Mouse (Mus musculus): Measurements from ENCODE around the gene Aurkb. TPM values are rescaled to one million over a fixed set of nuclear protein-coding genes. Genes with fewer than 3 reads are reported as not detected.
A peak's percentile ranks its signal among the peaks of the same experiment; 100 is the strongest.

Gene Aurkb
- polyA plus RNA-seq, 1 experiment from 2014 or later, result 64.3 TPM

DNA sequence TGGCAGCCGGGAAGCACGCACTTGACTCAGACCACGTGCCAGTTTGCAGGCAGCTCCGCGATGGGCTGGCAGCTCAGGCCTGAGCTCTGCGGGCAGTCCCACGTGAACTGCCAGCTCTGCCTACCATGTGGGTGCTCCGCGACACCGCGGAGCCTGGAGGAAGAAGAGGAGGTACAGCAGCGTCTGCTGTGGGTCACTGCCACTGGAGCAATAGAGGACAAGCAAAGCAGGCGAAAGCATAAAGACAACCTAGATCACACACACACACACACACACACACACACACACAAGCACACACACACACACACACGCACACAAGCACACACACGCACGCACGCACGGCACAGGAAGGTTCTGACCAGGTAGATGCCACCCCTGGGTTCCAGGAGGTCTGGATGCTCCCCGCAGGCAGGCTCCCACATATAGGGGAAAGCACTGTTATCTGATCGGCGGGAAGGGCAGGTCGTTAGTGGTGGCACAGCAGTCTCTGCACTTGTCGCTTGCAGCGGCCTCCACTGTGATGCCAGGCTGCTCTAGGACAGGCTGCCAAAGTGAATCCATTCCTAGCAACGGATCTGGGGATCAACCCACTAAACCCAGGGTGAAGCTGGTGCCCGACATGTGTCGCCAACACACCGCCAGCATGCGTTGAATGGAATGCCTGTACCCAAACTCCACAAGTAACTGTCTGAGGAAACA is 20.9 kb downstream of the Aurkb start:
- Histone ChIP-seq H3K9ac (peak overlapping the region; percentile 47), H3K27ac (peak overlapping the region; percentile 15), H3K4me2 (peak overlapping the region; percentile 80), H3K4me3 (peak overlapping the region; percentile 42), H3K9me3 (replicated peaks) (no peaks in the 10 kb centered on the region), H3K27me3 (no peaks in the 10 kb centered on the region), H3K4me1 (replicated peaks) (peaks cover 49% of the 10 kb centered on the region), H3K36me3 (no peaks in the 10 kb centered on the region)
- ATAC-seq (replicated peaks; ENCODE audit: insufficient number of reproducible peaks, insufficient read depth, low FRiP score, low read depth), result no peak
- 2% methylated on average over 28 of the region's 29 CpGs for WGBS

DNA sequence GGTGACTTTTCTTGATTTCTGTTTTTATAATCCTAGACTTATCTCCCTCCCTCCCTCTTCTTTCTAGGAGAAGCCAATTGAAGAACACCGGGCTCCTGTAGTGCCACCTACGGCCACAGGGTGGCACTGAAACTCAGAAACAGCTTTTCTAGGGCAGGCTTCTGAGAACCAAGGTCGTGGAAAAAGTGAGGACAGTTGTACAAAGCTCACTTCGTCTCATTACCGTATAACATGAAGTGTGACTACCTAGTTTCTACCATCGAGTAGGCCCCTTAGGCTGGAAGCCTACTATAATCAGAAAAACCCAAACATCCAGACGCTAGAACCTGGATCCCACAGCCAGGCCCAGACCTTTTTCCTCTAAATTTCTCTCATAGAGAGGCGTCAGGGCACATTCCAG is 21.5 kb downstream of the Aurkb start:
- H3K27me3 ChIP-seq, result no peaks in the 10 kb centered on the region
- H3K36me3 ChIP-seq, result no peaks in the 10 kb centered on the region
- H3K9ac ChIP-seq, result peak overlapping the region; percentile 47; the same call in 1 of the 2 replicates
- WGBS, result 5% methylated on average over 8 of the region's 8 CpGs
- no peak for ATAC-seq (replicated peaks; ENCODE audit: insufficient number of reproducible peaks, insufficient read depth, low FRiP score, low read depth)
- H3K4me1 ChIP-seq (replicated peaks), result peaks cover 46% of the 10 kb centered on the region
- H3K9me3 ChIP-seq (replicated peaks), result no peaks in the 10 kb centered on the region
- peak overlapping the region; percentile 80 for H3K4me2 ChIP-seq
- H3K27ac ChIP-seq, result peak overlapping the region; percentile 89
- peak overlapping the region; percentile 42 for H3K4me3 ChIP-seq

DNA sequence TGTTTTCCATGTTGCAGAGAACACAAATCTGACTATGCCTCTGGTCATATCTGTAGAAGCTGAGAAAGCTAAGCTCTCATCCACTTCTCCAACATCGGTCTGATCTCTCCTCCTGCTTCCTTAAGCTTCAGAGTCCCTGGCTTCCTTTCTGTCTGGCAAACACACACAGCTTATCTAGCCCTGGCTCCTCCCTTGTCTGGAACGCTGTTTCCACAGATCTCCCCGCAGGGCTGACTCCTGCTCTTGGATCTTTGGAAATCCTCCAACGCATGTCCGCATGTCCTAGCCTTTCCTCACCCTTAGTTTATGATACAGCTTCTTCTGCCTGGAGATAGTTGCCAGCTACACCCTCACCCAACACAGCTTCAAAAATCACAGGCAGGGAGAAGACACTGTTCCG is 22.2 kb downstream of the Aurkb start:
- no peak overlapping the region; the same call in 1 of the 2 replicates for H3K4me3 ChIP-seq

DNA sequence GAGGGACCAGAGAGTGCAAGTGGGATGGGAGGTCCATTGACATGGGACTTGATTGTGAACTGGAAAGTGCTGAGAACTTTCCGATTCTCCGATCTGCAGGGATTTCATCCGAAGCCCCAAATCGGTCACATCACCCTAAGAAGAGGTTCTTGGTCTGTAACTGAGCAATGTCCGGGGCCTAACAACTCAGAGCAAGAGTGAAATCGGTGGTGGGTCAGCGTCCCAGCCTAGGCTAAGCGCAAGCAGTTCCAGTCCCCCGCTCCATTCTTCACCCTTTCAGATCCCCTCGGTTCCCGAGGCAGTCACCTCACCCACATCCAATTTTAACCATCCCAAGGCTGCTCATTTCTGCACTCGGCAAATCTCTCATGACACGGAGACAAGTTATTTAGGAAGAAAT is 24.6 kb downstream of the Aurkb start:
- Histone ChIP-seq H3K4me3 (peak overlapping the region; percentile 72), H3K4me2 (peak overlapping the region; percentile 84), H3K9ac (peak overlapping the region; percentile 84), H3K27ac (peak overlapping the region; percentile 91), H3K9me3 (replicated peaks) (no peaks in the 10 kb centered on the region), H3K36me3 (no peaks in the 10 kb centered on the region), H3K4me1 (replicated peaks) (peaks cover 54% of the 10 kb centered on the region), H3K27me3 (no peaks in the 10 kb centered on the region)
- WGBS, result 0% methylated on average over 13 of the region's 13 CpGs
- no peak for ATAC-seq (replicated peaks; ENCODE audit: insufficient number of reproducible peaks, insufficient read depth, low FRiP score, low read depth)

More for the DNA sequence above, 22.2 kb downstream of the Aurkb start:
- no peak for ATAC-seq (replicated peaks; ENCODE audit: insufficient number of reproducible peaks, insufficient read depth, low FRiP score, low read depth)
- H3K27me3 ChIP-seq, result no peaks in the 10 kb centered on the region
- peak overlapping the region; percentile 39 for H3K4me2 ChIP-seq
- H3K9me3 ChIP-seq (replicated peaks), result no peaks in the 10 kb centered on the region
- peak overlapping the region; percentile 14; the same call in 1 of the 2 replicates for H3K9ac ChIP-seq
- peak overlapping the region; percentile 89 for H3K27ac ChIP-seq
- WGBS, result 16% methylated on average over 6 of the region's 6 CpGs
- H3K36me3 ChIP-seq, result no peaks in the 10 kb centered on the region
- H3K4me1 ChIP-seq (replicated peaks), result peaks cover 47% of the 10 kb centered on the region

DNA sequence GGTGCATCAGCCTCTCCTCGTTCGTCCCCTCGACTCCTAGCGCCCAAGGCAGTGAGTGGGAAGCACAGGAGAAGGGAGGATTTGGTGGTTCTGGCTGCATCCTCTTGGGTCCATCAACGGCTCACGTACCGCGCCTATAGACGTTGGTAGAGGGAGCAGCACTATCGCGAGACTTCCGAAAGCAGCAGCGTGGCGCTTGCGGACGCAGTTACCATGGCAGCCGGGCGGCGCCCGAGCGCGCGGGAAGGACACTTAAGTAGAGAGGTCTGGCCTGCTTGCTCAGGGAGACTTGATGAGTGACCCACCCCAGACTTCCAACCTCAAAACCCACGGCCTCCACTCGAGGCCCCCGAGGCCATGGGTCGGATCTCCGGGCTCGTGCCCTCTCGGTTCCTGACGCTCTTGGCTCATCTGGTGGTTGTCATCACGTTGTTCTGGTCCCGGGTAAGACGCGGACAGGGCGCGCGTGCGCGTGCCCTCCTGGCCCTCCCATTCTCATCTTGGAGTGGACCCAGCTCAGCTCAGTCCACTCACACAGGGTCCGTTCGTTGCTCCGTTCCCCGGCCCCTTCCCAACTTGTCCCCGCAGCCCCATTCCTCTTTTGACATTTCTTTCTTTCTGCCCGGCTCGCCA is 25.3 kb downstream of the Aurkb start, which contains the start of gene Tmem107:
Gene Tmem107, plus strand, starts transcription at position 217 of the 633 bp plus-strand sequence.
- H3K36me3 ChIP-seq, result no peaks in the 10 kb centered on the region
- peak within 1 kb of the TSS; percentile 91 for H3K27ac ChIP-seq
- peak; percentile 85 for ATAC-seq (replicated peaks; ENCODE audit: insufficient number of reproducible peaks, insufficient read depth, low FRiP score, low read depth)
- no peaks in the 10 kb centered on the region for H3K27me3 ChIP-seq
- under 1% methylated on average over 47 of the region's 47 CpGs for WGBS
- peak within 1 kb of the TSS; percentile 72 for H3K4me3 ChIP-seq
- no peaks in the 10 kb centered on the region for H3K9me3 ChIP-seq (replicated peaks)
- peak within 1 kb of the TSS; percentile 84 for H3K4me2 ChIP-seq
- peak within 1 kb of the TSS; percentile 84 for H3K9ac ChIP-seq
- peaks cover 54% of the 10 kb centered on the region for H3K4me1 ChIP-seq (replicated peaks)

DNA sequence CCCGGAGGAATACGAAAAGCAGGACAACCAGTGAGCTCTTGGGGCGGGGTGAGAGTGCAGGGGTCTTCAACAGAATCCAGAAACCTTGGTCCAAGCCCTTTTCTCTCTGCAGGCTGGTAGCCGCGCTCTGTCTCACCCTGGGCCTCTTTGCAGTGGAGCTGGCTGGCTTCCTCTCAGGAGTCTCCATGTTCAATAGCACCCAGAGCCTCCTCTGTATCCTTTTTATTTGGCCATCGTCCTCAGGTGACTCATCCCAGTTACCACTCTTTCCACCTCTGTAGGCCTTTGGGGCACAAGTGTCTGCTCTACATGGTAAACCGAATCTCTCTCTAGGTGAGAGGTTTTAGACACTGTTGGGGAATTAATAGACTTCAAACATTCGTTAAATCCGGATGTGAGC is 25.8 kb downstream of the Aurkb start:
- WGBS, result 25% methylated on average over 9 of the region's 9 CpGs

DNA sequence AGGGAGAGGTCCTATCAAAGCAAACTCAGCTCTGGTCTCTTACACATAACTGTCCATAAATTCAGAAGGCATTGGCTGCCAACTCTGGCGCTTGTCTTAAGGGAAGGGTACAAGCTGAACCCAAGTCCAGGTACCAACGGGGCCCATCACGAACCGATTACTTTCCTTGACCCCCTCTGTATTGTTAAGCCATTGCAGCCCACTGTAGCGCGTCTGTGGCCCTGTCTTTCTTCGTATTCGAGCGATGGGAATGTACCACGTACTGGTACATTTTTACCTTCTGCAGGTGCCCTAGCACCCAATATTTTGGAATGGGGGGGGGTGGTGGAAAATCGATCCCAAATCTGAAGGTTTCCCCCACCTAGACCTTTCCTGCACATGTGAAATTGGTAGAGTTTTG is 26.8 kb downstream of the Aurkb start:
- Histone ChIP-seq H3K27me3 (no peaks in the 10 kb centered on the region), H3K9me3 (replicated peaks) (no peaks in the 10 kb centered on the region), H3K9ac (peak overlapping the region; percentile 61), H3K27ac (peak overlapping the region; percentile 89), H3K36me3 (no peaks in the 10 kb centered on the region), H3K4me1 (replicated peaks) (peaks cover 47% of the 10 kb centered on the region), H3K4me3 (peak overlapping the region; percentile 38), H3K4me2 (peak overlapping the region; percentile 62)
- 88% methylated on average over 11 of the region's 11 CpGs for WGBS
- ATAC-seq (replicated peaks; ENCODE audit: insufficient number of reproducible peaks, insufficient read depth, low FRiP score, low read depth), result no peak

More for the DNA sequence above, 25.8 kb downstream of the Aurkb start:
- Histone ChIP-seq H3K4me3 (peak overlapping the region; percentile 72), H3K9ac (peak overlapping the region; percentile 84), H3K9me3 (replicated peaks) (no peaks in the 10 kb centered on the region), H3K36me3 (no peaks in the 10 kb centered on the region), H3K27me3 (no peaks in the 10 kb centered on the region), H3K4me1 (replicated peaks) (peaks cover 52% of the 10 kb centered on the region), H3K4me2 (peak overlapping the region; percentile 84), H3K27ac (peak overlapping the region; percentile 91)
- no peak for ATAC-seq (replicated peaks; ENCODE audit: insufficient number of reproducible peaks, insufficient read depth, low FRiP score, low read depth)

DNA sequence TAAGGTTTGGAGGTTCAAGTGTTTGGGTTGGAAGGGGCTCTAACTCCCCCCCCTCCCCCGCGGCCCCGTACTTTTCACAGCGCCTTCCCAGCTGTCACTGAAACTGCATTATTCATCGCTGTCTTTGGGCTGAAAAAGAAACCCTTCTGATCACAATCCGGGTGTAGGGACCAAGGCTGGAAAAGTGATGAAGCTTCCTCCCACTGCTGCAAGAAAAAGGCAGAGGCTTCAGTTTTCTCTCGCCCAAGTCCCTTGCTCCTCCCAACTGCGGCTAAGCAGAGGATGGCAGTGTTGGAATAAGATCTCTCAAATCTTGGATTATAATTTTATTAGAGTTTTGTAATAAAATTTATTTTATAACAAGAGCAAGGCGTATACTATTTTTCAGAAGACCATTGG is 27.2 kb downstream of the Aurkb start:
- peak overlapping the region; percentile 62 for H3K4me2 ChIP-seq
- no peak for ATAC-seq (replicated peaks; ENCODE audit: insufficient number of reproducible peaks, insufficient read depth, low FRiP score, low read depth)

DNA sequence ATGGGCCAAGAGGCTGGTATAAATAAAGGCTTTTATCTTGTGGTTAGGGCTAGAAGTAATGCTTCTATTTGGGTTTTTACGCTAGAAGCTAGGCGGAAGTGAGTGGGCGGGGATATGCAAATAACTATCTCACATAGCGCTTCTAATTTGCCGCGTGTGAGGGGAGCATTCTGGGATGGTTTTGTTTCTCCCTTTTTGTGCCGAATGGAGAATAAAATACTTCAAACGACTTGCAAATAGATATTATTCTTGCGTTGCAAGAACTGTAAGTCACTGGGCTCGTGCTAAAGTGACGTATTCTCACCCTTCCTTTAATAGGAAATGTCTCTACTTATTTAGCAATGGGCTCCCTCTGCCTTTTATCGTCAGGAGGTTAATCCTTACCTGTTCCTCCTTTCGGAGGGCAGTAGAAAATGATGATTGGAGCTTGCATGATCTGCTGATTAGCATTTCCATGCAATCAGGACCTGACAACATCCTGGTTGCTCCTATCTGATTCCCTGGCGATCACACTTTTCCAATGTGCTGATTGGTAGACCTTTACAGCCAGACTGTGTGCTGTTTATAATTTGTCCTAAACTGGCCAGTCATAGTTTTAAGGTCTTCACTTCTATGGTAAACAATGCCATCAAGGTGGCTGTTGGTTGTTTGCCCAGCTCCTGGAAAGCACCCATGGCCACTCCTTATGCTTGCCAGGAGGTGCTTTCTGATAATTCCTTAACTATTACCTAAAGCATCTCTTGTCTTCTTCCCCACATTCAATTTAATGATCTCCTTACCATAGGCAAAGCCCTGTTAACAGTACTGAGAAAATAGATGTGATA is 27.8 kb downstream of the Aurkb start:
- no peaks in the 10 kb centered on the region for H3K27me3 ChIP-seq
- H3K9me3 ChIP-seq (replicated peaks), result no peaks in the 10 kb centered on the region
- peak overlapping the region; percentile 38 for H3K4me3 ChIP-seq
- ATAC-seq (replicated peaks; ENCODE audit: insufficient number of reproducible peaks, insufficient read depth, low FRiP score, low read depth), result peak; percentile 40
- peaks cover 41% of the 10 kb centered on the region for H3K4me1 ChIP-seq (replicated peaks)
- peak overlapping the region; percentile 62 for H3K4me2 ChIP-seq
- peak overlapping the region; percentile 61 for H3K9ac ChIP-seq
- peak overlapping the region; percentile 89 for H3K27ac ChIP-seq
- no peaks in the 10 kb centered on the region for H3K36me3 ChIP-seq
- WGBS, result 0% methylated on average over 14 of the region's 14 CpGs

More for the DNA sequence above, 27.2 kb downstream of the Aurkb start:
- H3K27ac ChIP-seq, result peak overlapping the region; percentile 89
- WGBS, result 8% methylated on average over 9 of the region's 9 CpGs
- H3K27me3 ChIP-seq, result no peaks in the 10 kb centered on the region
- peak overlapping the region; percentile 61 for H3K9ac ChIP-seq
- peaks cover 43% of the 10 kb centered on the region for H3K4me1 ChIP-seq (replicated peaks)
- H3K4me3 ChIP-seq, result peak overlapping the region; percentile 38
- no peaks in the 10 kb centered on the region for H3K9me3 ChIP-seq (replicated peaks)
- no peaks in the 10 kb centered on the region for H3K36me3 ChIP-seq

DNA sequence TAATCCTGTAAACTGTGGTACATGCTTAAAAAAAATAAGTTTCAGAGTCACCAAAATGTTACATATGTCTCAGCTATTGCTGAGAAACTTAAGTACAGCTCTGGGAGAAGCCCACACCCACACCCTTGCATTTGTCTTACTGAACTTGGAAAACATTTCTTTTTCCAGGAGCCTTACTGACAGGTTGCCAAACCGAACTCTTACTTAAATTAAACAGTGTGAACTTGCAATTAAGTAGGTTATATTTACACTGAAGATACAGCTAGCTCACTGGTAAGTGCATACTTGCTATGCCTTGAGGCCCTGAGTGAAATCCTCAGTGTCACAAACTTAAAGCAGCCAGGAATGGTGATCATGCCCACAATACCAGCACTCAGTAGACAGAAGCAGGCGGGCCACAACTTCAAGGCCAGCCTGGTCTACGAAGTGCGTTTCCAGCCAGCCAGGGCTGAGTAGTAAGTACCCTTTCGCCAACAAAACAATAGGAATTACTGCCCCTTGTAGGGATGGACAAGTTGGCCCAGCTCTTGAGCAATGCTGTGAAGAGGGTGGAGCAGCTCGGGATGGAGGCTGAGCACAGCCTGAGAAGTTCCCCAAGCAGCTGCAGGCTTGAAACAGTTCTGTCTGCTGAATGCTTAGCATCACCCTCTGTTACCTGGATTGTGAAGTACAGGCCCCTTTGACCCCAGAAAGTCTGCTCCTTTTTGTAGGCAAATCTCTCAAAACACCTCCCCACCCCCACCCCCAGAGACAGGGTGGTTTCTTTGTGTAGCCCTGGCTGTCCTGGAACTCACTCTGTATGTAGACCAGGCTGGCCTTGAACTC is 28.7 kb downstream of the Aurkb start:
- no peak for ATAC-seq (replicated peaks; ENCODE audit: insufficient number of reproducible peaks, insufficient read depth, low FRiP score, low read depth)
- peak overlapping the region; percentile 89 for H3K27ac ChIP-seq
- no peak overlapping the region for H3K4me3 ChIP-seq
- no peak overlapping the region; the same call in 1 of the 2 replicates for H3K4me2 ChIP-seq
- H3K4me1 ChIP-seq (replicated peaks), result peaks cover 43% of the 10 kb centered on the region
- no peaks in the 10 kb centered on the region for H3K9me3 ChIP-seq (replicated peaks)
- H3K27me3 ChIP-seq, result no peaks in the 10 kb centered on the region
- H3K9ac ChIP-seq, result peak overlapping the region; percentile 61; the same call in 1 of the 2 replicates
- WGBS, result 43% methylated on average over 6 of the region's 6 CpGs
- no peaks in the 10 kb centered on the region for H3K36me3 ChIP-seq
